Mouse (Mus musculus) embryonic facial prominence, embryonic 13.5 days (tissue): Measurements from ENCODE around the gene 5330417C22Rik. TPM values are rescaled to one million over a fixed set of nuclear protein-coding genes. Genes with fewer than 3 reads are reported as not detected.

Experiments used
- ATAC-seq: fragments of 200-750 bp; cut with Nextera tagmentation; 2 replicates; pipeline ENCODE4 v1.8.0; 2017; ENCODE audit warnings: low read depth; ENCODE audit not compliant: insufficient number of reproducible peaks, insufficient read depth, low FRiP score, low TSS enrichment
- H3K27ac ChIP-seq: fragments of 300-500 bp; sonication (generic); 2 replicates; pipeline ENCODE4 v1.5.1; 2015; ENCODE audit warnings: moderate library complexity, mild to moderate bottlenecking, inconsistent platforms
- H3K27me3 ChIP-seq: fragments of 300-500 bp; sonication (generic); 2 replicates; pipeline ENCODE4 v1.6.1; 2015; ENCODE audit warnings: mild to moderate bottlenecking, inconsistent platforms
- H3K36me3 ChIP-seq: fragments of 300-500 bp; sonication (generic); 2 replicates; pipeline ENCODE4 v1.6.1; 2015; ENCODE audit warnings: mild to moderate bottlenecking, inconsistent platforms
- H3K4me1 ChIP-seq: fragments of 300-500 bp; sonication (generic); 2 replicates; pipeline ENCODE4 v1.6.1; 2015; ENCODE audit warnings: inconsistent platforms
- H3K4me2 ChIP-seq: fragments of 300-500 bp; sonication (generic); 2 replicates; pipeline ENCODE4 v1.6.1; 2015; ENCODE audit warnings: moderate library complexity, mild to moderate bottlenecking, inconsistent platforms
- H3K4me3 ChIP-seq: fragments of 300-500 bp; sonication (generic); 2 replicates; pipeline ENCODE4 v1.5.1; 2015; ENCODE audit warnings: mild to moderate bottlenecking, inconsistent platforms
- H3K9ac ChIP-seq: fragments of 300-500 bp; sonication (generic); 2 replicates; pipeline ENCODE4 v1.6.1; 2015; ENCODE audit warnings: mild to moderate bottlenecking, inconsistent platforms
- H3K9me3 ChIP-seq: fragments of 300-500 bp; sonication (generic); 2 replicates; pipeline ENCODE4 v1.6.1; 2016; ENCODE audit warnings: inconsistent platforms
- WGBS: fragments of 180-500 bp; shearing (Covaris S2); methylation state at CpG from one replicate; pipeline ENCODE4 v1.1.7; 2015; ENCODE audit warnings: mixed read lengths; 5-methylcytosine and 5-hydroxymethylcytosine counted together
- polyA plus RNA-seq: library from polyadenylated mRNA; unstranded; fragments of >200 nt; fragmentation: Nextera tagmentation; extraction: Ambion mirVana; gene quantifications from 2 replicates; pipeline ENCODE4 v1.2.1, GENCODE M21; 2015

Gene 5330417C22Rik
- polyA plus RNA-seq, 1 experiment from 2014 or later, result 0.65 TPM

DNA sequence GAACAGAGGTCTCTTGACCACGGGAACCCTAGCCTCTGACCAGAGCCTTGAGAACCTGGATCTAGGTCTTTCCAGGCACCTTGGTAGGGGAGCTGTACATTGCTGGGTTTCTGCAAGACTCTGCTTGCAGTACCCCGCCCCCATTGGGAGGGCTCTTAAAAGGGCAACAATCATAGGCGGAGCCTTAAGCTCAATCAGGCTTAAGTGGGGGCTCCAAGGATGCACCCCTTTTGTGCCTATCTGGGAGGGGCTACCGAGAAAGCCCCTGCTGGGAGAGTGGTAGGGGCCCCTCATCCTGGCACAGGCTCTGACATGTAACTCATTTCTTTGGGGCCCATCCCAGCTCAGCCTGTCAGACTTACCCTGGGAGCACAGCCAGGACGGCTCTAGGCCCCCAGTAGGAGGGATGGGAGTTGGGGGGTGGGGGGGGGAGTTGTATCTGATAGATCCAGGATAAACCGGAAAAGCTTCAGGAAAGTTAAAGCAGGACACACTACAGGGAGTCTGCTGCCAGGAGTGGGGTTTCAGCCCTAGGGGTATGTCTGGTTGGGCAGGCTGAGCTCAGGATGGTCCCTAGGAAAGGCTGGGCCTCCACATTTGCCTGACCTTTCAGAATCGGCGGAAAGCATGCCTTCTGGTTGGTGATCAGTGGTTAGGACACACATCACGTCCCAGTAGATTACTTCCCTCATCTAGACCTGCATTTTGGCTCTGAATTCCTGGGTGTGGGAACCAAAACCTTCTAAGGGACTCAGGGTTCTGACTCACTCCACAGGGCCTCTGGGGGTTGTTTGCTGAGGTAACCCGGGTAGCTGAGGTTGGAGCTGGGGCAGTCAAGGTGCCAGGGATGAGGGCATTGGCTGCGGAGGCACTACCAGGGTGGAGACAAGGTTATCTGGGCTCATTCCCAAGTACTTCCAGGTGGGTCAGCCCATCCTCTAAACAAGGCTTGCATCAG lies 112.2 kb downstream of the 5330417C22Rik start:
- Histone ChIP-seq H3K9me3 (no peaks in the 10 kb centered on the region), H3K4me1 (peaks cover 31% of the 10 kb centered on the region), H3K4me2 (peak overlapping the region; percentile 53), H3K27me3 (no peaks in the 10 kb centered on the region), H3K36me3 (peaks cover 38% of the 10 kb centered on the region), H3K27ac (peak overlapping the region; percentile 44; the same call in 1 of the 2 replicates), H3K9ac (peak overlapping the region; percentile 49; the same call in 1 of the 2 replicates), H3K4me3 (peak overlapping the region; percentile 26)
- WGBS, result 16% methylated on average over 11 of the region's 11 CpGs
- peak; percentile 86 for ATAC-seq

DNA sequence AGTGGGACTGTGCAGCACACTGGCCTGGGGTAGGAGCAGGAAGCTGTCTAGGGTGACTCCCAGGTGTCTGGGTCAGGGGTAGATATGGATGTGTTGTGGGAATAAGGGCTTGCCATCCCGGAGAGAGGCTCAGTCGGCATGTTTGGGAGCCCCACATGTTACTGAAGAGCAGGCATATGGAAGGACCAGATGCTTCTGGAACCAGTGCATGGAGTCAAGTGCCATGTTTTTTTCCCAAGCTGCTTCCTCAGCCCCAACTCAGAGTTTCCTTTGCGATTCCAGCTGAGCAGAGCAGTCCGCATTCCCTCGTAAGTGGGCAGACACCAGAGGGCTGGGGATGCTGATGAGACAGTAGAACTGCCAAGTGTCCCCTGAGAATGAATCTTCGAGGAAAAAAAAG lies 113.3 kb downstream of the 5330417C22Rik start:
- Histone ChIP-seq H3K4me2 (peak overlapping the region; percentile 53; the same call in 1 of the 2 replicates), H3K9ac (0 out of 2 replicates have a peak overlapping the region, but pooled peaks have one; percentile 49), H3K4me3 (no peak overlapping the region), H3K27ac (no peak overlapping the region), H3K36me3 (peaks cover 26% of the 10 kb centered on the region), H3K9me3 (no peaks in the 10 kb centered on the region), H3K4me1 (peaks cover 31% of the 10 kb centered on the region), H3K27me3 (no peaks in the 10 kb centered on the region)
- ATAC-seq, result no peak
- 35% methylated on average over 6 of the region's 6 CpGs for WGBS

GRCm38 (mm10) chr3:108415831-108416223 lies 120.5 kb downstream of the 5330417C22Rik start:
- Histone ChIP-seq H3K9me3 (peaks cover 18% of the 10 kb centered on the region), H3K36me3 (peaks cover 29% of the 10 kb centered on the region), H3K27me3 (peaks cover 24% of the 10 kb centered on the region), H3K27ac (peak overlapping the region; percentile 60; the same call in 1 of the 2 replicates), H3K4me3 (peak overlapping the region; percentile 71), H3K4me2 (peak overlapping the region; percentile 98), H3K4me1 (peaks cover 22% of the 10 kb centered on the region), H3K9ac (peak overlapping the region; percentile 80)
- WGBS, result under 1% methylated on average over 34 of the region's 48 CpGs
- ATAC-seq, result peak; percentile 74; the same call in 1 of the 2 replicates

GRCm38 (mm10) chr3:108414857-108415830 lies 121.2 kb downstream of the 5330417C22Rik start, which contains the start of gene Celsr2:
Celsr2 (minus strand) TSS chr3:108415552.
- H3K36me3 ChIP-seq, result peaks cover 29% of the 10 kb centered on the region
- 5% methylated on average over 67 of the region's 67 CpGs for WGBS
- ATAC-seq, result no peak

DNA sequence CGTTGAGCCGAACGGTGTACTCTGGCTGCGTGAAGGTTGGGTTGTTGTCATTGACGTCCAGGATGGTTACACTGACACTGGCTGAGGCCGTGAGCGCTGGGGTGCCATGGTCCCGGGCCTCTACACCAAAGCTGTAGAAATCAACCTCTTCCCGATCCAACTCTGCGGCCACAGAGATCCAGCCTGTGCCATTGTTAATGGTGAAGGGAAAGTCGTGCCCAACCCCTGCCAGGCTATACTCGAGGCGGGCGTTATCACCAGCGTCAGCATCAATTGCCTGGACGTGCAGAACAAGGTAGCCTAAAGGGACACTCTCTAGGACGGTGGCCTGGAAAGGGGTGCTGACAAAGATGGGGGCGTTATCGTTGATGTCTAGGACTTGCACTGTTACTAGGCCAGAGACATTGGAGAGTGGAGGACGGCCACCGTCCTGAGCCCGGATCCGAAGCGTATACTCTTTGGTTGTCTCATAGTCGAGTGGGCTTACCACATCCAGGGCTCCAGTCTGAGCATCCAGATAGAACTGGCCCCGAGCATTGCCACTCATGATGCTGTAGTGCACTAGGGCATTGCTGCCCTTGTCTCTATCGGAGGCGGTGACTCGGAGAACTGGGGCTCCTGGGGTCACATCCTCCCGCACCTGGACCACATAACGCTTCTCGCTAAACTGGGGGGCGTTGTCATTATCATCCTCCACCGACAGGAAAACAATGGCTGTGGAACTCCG lies 122.5 kb downstream of the 5330417C22Rik start:
- H3K27me3 ChIP-seq, result peaks cover 24% of the 10 kb centered on the region
- no peak overlapping the region for H3K4me3 ChIP-seq

More at GRCm38 (mm10) chr3:108414857-108415830, 121.2 kb downstream of the 5330417C22Rik start, which contains the start of gene Celsr2:
- H3K4me1 ChIP-seq, result peaks cover 28% of the 10 kb centered on the region
- peak within 1 kb of the TSS; percentile 80 for H3K9ac ChIP-seq
- peak within 1 kb of the TSS; percentile 60; the same call in 1 of the 2 replicates for H3K27ac ChIP-seq
- peak within 1 kb of the TSS; percentile 71 for H3K4me3 ChIP-seq
- peaks cover 24% of the 10 kb centered on the region for H3K27me3 ChIP-seq
- H3K9me3 ChIP-seq, result peaks cover 18% of the 10 kb centered on the region
- peak within 1 kb of the TSS; percentile 98 for H3K4me2 ChIP-seq

DNA sequence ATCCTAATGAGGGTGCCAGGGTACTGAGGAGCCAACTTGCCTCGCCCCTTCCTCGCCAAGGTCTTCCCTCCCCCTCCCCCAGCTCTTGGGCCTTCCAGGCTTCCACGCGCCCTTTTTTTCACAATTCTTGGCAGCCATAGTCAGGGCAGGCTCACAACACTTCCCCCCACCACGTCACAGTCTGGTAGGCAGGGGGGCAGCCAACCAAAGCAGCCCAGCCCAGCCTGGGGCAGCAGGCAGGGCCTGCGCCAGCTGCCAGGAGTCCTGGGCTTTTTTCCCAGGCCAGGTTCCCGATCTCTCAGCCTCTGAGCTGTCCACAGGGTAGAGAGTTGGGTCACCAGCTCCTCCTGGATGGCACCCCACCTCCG lies 124.6 kb downstream of the 5330417C22Rik start:
- Histone ChIP-seq H3K36me3 (peaks cover 35% of the 10 kb centered on the region), H3K27ac (peak overlapping the region; percentile 48; the same call in 1 of the 2 replicates), H3K4me3 (peak overlapping the region; percentile 17; the same call in 1 of the 2 replicates), H3K9ac (peak overlapping the region; percentile 61), H3K9me3 (peaks cover 18% of the 10 kb centered on the region), H3K4me2 (peak overlapping the region; percentile 44), H3K4me1 (peaks cover 31% of the 10 kb centered on the region), H3K27me3 (peaks cover 20% of the 10 kb centered on the region)
- WGBS, result 41% methylated on average over 8 of the region's 8 CpGs
- ATAC-seq, result 0 out of 2 replicates have a peak, but pooled peaks have one; percentile 45

More for the DNA sequence above, 122.5 kb downstream of the 5330417C22Rik start:
- Histone ChIP-seq H3K27ac (no peak overlapping the region), H3K9ac (no peak overlapping the region), H3K4me2 (no peak overlapping the region), H3K36me3 (peaks cover 29% of the 10 kb centered on the region), H3K4me1 (peaks cover 31% of the 10 kb centered on the region), H3K9me3 (peaks cover 18% of the 10 kb centered on the region)
- no peak for ATAC-seq
- 96% methylated on average over 35 of the region's 35 CpGs for WGBS

- WGBS, result 41% methylated on average over 5 of the region's 5 CpGs
- Histone ChIP-seq H3K36me3 (peaks cover 41% of the 10 kb centered on the region), H3K27ac (0 out of 2 replicates have a peak overlapping the region, but pooled peaks have one; percentile 11), H3K27me3 (peaks cover 14% of the 10 kb centered on the region), H3K4me3 (peak overlapping the region; percentile 17; the same call in 1 of the 2 replicates), H3K4me1 (peaks cover 31% of the 10 kb centered on the region), H3K4me2 (peak overlapping the region; percentile 44), H3K9me3 (peaks cover 18% of the 10 kb centered on the region), H3K9ac (peak overlapping the region; percentile 61)
- no peak for ATAC-seq
Observed at GRCm38 (mm10) chr3:108411026-108411753, 125.1 kb downstream of the 5330417C22Rik start.

GRCm38 (mm10) chr3:108410359-108410714 lies 126.0 kb downstream of the 5330417C22Rik start:
- peaks cover 41% of the 10 kb centered on the region for H3K36me3 ChIP-seq
- peak overlapping the region; percentile 61; the same call in 1 of the 2 replicates for H3K9ac ChIP-seq
- H3K27me3 ChIP-seq, result peaks cover 11% of the 10 kb centered on the region
- ATAC-seq, result no peak
- H3K9me3 ChIP-seq, result peaks cover 18% of the 10 kb centered on the region
- peak overlapping the region; percentile 44 for H3K4me2 ChIP-seq
- 0 out of 2 replicates have a peak overlapping the region, but pooled peaks have one; percentile 17 for H3K4me3 ChIP-seq
- peaks cover 32% of the 10 kb centered on the region for H3K4me1 ChIP-seq
- H3K27ac ChIP-seq, result 0 out of 2 replicates have a peak overlapping the region, but pooled peaks have one; percentile 11
- 15% methylated on average over 5 of the region's 5 CpGs for WGBS

GRCm38 (mm10) chr3:108409656-108410358 lies 126.5 kb downstream of the 5330417C22Rik start:
- Histone ChIP-seq H3K36me3 (peaks cover 41% of the 10 kb centered on the region), H3K27me3 (peaks cover 6% of the 10 kb centered on the region), H3K4me2 (peak overlapping the region; percentile 44), H3K27ac (0 out of 2 replicates have a peak overlapping the region, but pooled peaks have one; percentile 11), H3K4me1 (peaks cover 30% of the 10 kb centered on the region), H3K9me3 (peaks cover 18% of the 10 kb centered on the region), H3K4me3 (no peak overlapping the region), H3K9ac (peak overlapping the region; percentile 61)
- 53% methylated on average over 8 of the region's 8 CpGs for WGBS
- no peak for ATAC-seq
